ENCODE assay signal across 22 mouse cellular contexts in the genomic region with DNA sequence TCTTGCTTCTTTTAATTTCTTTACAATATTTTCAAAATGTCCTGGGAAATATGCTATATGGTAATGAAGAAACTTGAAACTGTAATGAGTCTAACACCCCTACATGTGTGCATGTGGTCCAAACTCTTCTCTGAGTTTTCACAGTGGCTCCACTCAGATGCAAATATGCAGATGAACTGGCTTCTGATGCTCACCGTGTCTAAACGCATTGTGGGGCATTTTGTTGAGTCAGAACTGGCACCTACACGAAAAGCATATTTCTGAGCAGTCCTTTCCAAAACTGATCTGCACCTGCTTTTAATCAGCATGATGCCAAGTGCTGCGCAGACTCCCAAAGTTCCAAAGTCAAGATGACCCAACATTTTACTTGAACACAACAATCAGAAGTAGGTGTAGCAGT. TPM values are rescaled to one million over a fixed set of nuclear protein-coding genes. Genes with fewer than 3 reads are reported as not detected.
"Had no signal": no experiment of that assay in that cellular context is flagged by ENCODE, and none has a peak within 500 bp of the region (broad histone marks: within the 10 kb centered on the region; RNA-seq: fewer than 3 reads in every experiment).

No protein-coding gene starts in this region.

- H3K4me2 ChIP-seq: embryonic facial prominence, embryonic 12.5 days; embryonic facial prominence, embryonic 13.5 days; embryonic facial prominence, embryonic 15.5 days; forebrain, embryonic 12.5 days; forebrain, embryonic 15.5 days; heart, embryonic 11.5 days; heart, embryonic 12.5 days; heart, embryonic 13.5 days had no signal

- H3K4me3 ChIP-seq: embryonic facial prominence, embryonic 12.5 days; embryonic facial prominence, embryonic 13.5 days; embryonic facial prominence, embryonic 15.5 days; erythroblast, embryonic 14.5 days; forebrain, embryonic 12.5 days; forebrain, embryonic 15.5 days; gastrocnemius, adult 2 months; heart, embryonic 10.5 days; heart, embryonic 12.5 days; heart, embryonic 13.5 days had no signal

- H3K27me3 ChIP-seq: embryonic facial prominence, embryonic 12.5 days; embryonic facial prominence, embryonic 13.5 days; embryonic facial prominence, embryonic 15.5 days; forebrain, embryonic 12.5 days; forebrain, embryonic 15.5 days; heart, embryonic 12.5 days; heart, embryonic 13.5 days had no signal

- DNase-seq: embryo, embryonic 11 days; forebrain, postnatal 0 days; gastrocnemius, adult 2 months; gastrocnemius, postnatal 10 days; gastrocnemius, postnatal 14 days; gastrocnemius, postnatal 25 days; gastrocnemius, postnatal 36 days; heart, adult 18-20 months had no signal

- H3K9ac ChIP-seq: embryonic facial prominence, embryonic 12.5 days; embryonic facial prominence, embryonic 13.5 days; embryonic facial prominence, embryonic 15.5 days; forebrain, embryonic 12.5 days; forebrain, embryonic 15.5 days; forebrain, postnatal 0 days; heart, embryonic 12.5 days; heart, embryonic 13.5 days had no signal

- H3K4me1 ChIP-seq: forebrain, embryonic 12.5 days; forebrain, embryonic 15.5 days; heart, embryonic 10.5 days; heart, embryonic 13.5 days had no signal

- H3K27ac ChIP-seq: embryonic facial prominence, embryonic 12.5 days; embryonic facial prominence, embryonic 13.5 days; embryonic facial prominence, embryonic 15.5 days; forebrain, embryonic 12.5 days; forebrain, embryonic 15.5 days; gastrocnemius, adult 2 months; heart, embryonic 10.5 days; heart, embryonic 13.5 days had no signal

- H3K36me3 ChIP-seq: embryonic facial prominence, embryonic 12.5 days; embryonic facial prominence, embryonic 13.5 days; embryonic facial prominence, embryonic 15.5 days; forebrain, embryonic 12.5 days; heart, embryonic 10.5 days had no signal

- H3K9me3 ChIP-seq: embryonic facial prominence, embryonic 12.5 days; embryonic facial prominence, embryonic 13.5 days; embryonic facial prominence, embryonic 15.5 days; forebrain, embryonic 12.5 days; forebrain, embryonic 15.5 days; heart, embryonic 10.5 days; heart, embryonic 12.5 days; heart, embryonic 13.5 days had no signal

- ATAC-seq: forebrain, embryonic 14.5 days; forebrain, embryonic 15.5 days; forebrain, embryonic 16.5 days; forebrain, postnatal 0 days had no signal

RNA-seq across cellular contexts. Expression of a gene that starts 54.1 kb away (rescaled TPM):
- total RNA-seq: common myeloid progenitor, adult 5-6 weeks; granulocyte monocyte progenitor cell, adult 5-6 weeks had no signal
- polyA plus RNA-seq: erythroblast, embryonic 14.5 days had no signal
